8 mouse cellular contexts compared by ENCODE assay signal in the genomic region with DNA sequence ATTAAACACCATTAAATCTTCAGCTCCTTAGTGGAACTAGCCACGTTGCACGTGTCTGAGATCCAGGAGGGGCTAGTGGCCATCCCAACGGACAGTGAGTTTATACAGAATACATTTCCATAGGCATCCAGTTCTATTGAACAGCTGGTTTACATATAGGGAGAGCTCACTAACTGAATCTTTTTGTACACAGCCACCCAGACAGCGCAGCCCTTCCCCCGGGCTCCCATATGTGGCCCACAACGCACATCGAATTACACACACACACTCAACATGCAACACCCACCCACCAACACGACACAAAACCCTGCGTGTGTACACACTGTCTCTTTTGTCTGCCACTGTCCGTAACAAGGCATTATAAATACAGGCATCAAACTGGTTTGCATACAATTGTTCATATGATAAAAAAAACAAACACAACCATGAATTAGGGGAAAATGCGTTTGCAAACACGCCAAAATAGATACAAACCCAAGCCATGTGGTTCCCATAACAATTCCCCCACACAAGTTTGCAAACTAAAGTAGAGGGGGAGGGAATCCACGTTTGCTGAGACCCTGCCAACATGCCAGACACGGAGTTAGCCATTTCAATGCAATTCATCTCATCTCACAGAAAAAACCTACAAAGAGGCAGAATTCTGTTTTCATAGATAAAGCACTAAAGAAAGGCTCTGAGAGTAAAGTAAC. TPM values are rescaled to one million over a fixed set of nuclear protein-coding genes. Genes with fewer than 3 reads are reported as not detected.
DNase-seq lines count a peak whose midpoint lies in the region; ATAC-seq lines count a peak whose summit lies in the region.

No protein-coding gene starts in this region.

- DNase-seq in heart, adult 11 months, result no peak
- DNase-seq in NIH3T3 (ENCODE audit: low read depth), result peak; percentile 77
- DNase-seq in midbrain, embryonic 11.5 days (ENCODE audit: low spot score, missing footprints), result peak; percentile 86
- DNase-seq in urinary bladder, adult 2 months (ENCODE audit: low spot score), result no peak
- DNase-seq in gastrocnemius, postnatal 10 days, result no peak
- DNase-seq in right cerebral cortex, postnatal 14 days, result no peak

- no peaks in the 10 kb centered on the region for H3K9me3 ChIP-seq in heart, embryonic 11.5 days (replicated peaks; ENCODE audit: control insufficient read depth, low read length)
- H3K9me3 ChIP-seq in hindbrain, embryonic 13.5 days, result no peaks in the 10 kb centered on the region
- no peaks in the 10 kb centered on the region for H3K9me3 ChIP-seq in midbrain, embryonic 11.5 days (ENCODE audit: control insufficient read depth, low read length)

- ATAC-seq in heart, embryonic 11.5 days (replicated peaks; ENCODE audit: insufficient number of reproducible peaks, low FRiP score, low TSS enrichment), result no peak
- ATAC-seq in hindbrain, embryonic 13.5 days (ENCODE audit: low FRiP score), result no peak; the same call in 1 of the 2 replicates
- no peak for ATAC-seq in midbrain, embryonic 11.5 days (ENCODE audit: low FRiP score)

- 62% methylated on average over 14 of the region's 14 CpGs for WGBS in heart, embryonic 11.5 days (ENCODE audit: insufficient replicate concordance)
- WGBS in hindbrain, embryonic 13.5 days, result 46% methylated on average over 14 of the region's 14 CpGs
- WGBS in midbrain, embryonic 11.5 days, result 64% methylated on average over 14 of the region's 14 CpGs

- no peak overlapping the region; the same call in 1 of the 2 replicates for H3K9ac ChIP-seq in heart, embryonic 11.5 days (ENCODE audit: low read depth, low read length)
- peak overlapping the region; percentile 65; the same call in 1 of the 2 replicates for H3K9ac ChIP-seq in hindbrain, embryonic 13.5 days
- H3K9ac ChIP-seq in midbrain, embryonic 11.5 days (ENCODE audit: low read length), result peak overlapping the region; percentile 47

- no peaks in the 10 kb centered on the region for H3K36me3 ChIP-seq in heart, embryonic 11.5 days (ENCODE audit: control insufficient read depth, insufficient read depth, low read length)
- H3K36me3 ChIP-seq in hindbrain, embryonic 13.5 days, result no peaks in the 10 kb centered on the region
- H3K36me3 ChIP-seq in midbrain, embryonic 11.5 days (ENCODE audit: control insufficient read depth, insufficient read depth, low read length), result no peaks in the 10 kb centered on the region

- no peaks in the 10 kb centered on the region for H3K27me3 ChIP-seq in heart, embryonic 11.5 days (ENCODE audit: control insufficient read depth, insufficient read depth, low read length)
- no peaks in the 10 kb centered on the region for H3K27me3 ChIP-seq in hindbrain, embryonic 13.5 days
- H3K27me3 ChIP-seq in midbrain, embryonic 11.5 days (ENCODE audit: control insufficient read depth, insufficient read depth, low read length), result peaks cover 3% of the 10 kb centered on the region; the same call in 1 of the 2 replicates

- H3K4me3 ChIP-seq in heart, embryonic 11.5 days (ENCODE audit: low read depth, low read length), result peak overlapping the region; percentile 40; the same call in 1 of the 2 replicates
- H3K4me3 ChIP-seq in hindbrain, embryonic 13.5 days, result peak overlapping the region; percentile 36
- peak overlapping the region; percentile 27 for H3K4me3 ChIP-seq in midbrain, embryonic 11.5 days (ENCODE audit: low read depth, low read length)

- H3K4me2 ChIP-seq in heart, embryonic 11.5 days, result peak overlapping the region; percentile 81
- peak overlapping the region; percentile 62 for H3K4me2 ChIP-seq in hindbrain, embryonic 13.5 days
- peak overlapping the region; percentile 68 for H3K4me2 ChIP-seq in midbrain, embryonic 11.5 days

- no peak overlapping the region for H3K27ac ChIP-seq in heart, embryonic 11.5 days (ENCODE audit: low read depth, low read length)
- H3K27ac ChIP-seq in hindbrain, embryonic 13.5 days, result peak overlapping the region; percentile 75
- H3K27ac ChIP-seq in midbrain, embryonic 11.5 days (ENCODE audit: low read depth, low read length), result no peak overlapping the region

- peaks cover 16% of the 10 kb centered on the region for H3K4me1 ChIP-seq in heart, embryonic 11.5 days (ENCODE audit: control insufficient read depth, insufficient read depth, low read length)
- peaks cover 30% of the 10 kb centered on the region for H3K4me1 ChIP-seq in hindbrain, embryonic 13.5 days (replicated peaks)
- H3K4me1 ChIP-seq in midbrain, embryonic 11.5 days (ENCODE audit: control insufficient read depth, insufficient read depth, low read length), result peaks cover 23% of the 10 kb centered on the region

RNA-seq across cellular contexts. Expression of a gene that starts 3.0 kb away (rescaled TPM):
- polyA plus RNA-seq in heart, embryonic 11.5 days (2014; fragmentation: Nextera tagmentation; extraction: Ambion mirVana), result 12.7 and 13.2 TPM in 2 replicates
- 3.8 TPM in 2 replicates for polyA plus RNA-seq in hindbrain, embryonic 13.5 days (2015; fragmentation: Nextera tagmentation; extraction: Ambion mirVana)
- 17.4 and 18.4 TPM in 2 replicates for polyA plus RNA-seq in midbrain, embryonic 11.5 days (2014; fragmentation: Nextera tagmentation; extraction: Ambion mirVana)
- polyA plus RNA-seq in urinary bladder, adult 2 months (2012; rRNA removed), result 0.41 TPM in 2 replicates
- 1 to 10 TPM in 1 of 2 experiments, under 1 TPM in 1; 0.99 to 1.2 TPM for total RNA-seq in gastrocnemius, postnatal 10 days (2021)

RNA-seq across cellular contexts. Expression of a gene that starts 15.8 kb away (rescaled TPM):
- polyA plus RNA-seq in heart, embryonic 11.5 days (2014; fragmentation: Nextera tagmentation; extraction: Ambion mirVana), result 42.8 and 45.3 TPM in 2 replicates
- polyA plus RNA-seq in hindbrain, embryonic 13.5 days (2015; fragmentation: Nextera tagmentation; extraction: Ambion mirVana), result 82.0 and 85.4 TPM in 2 replicates
- polyA plus RNA-seq in midbrain, embryonic 11.5 days (2014; fragmentation: Nextera tagmentation; extraction: Ambion mirVana), result 25.6 and 31.9 TPM in 2 replicates
- polyA plus RNA-seq in urinary bladder, adult 2 months (2012; rRNA removed), result 58.1 and 75.4 TPM in 2 replicates
- total RNA-seq in gastrocnemius, postnatal 10 days (2021), result 10 to 100 TPM; 68.5 to 86.9 TPM

RNA-seq across cellular contexts. Expression of a gene that starts 22.8 kb away (rescaled TPM):
- polyA plus RNA-seq in heart, embryonic 11.5 days (2014; fragmentation: Nextera tagmentation; extraction: Ambion mirVana), result 0.23 TPM in 1 of 2 replicates, not detected in the other
- polyA plus RNA-seq in hindbrain, embryonic 13.5 days (2015; fragmentation: Nextera tagmentation; extraction: Ambion mirVana), result not detected in 2 replicates
- 0.08 TPM in 1 of 2 replicates, not detected in the other for polyA plus RNA-seq in midbrain, embryonic 11.5 days (2014; fragmentation: Nextera tagmentation; extraction: Ambion mirVana)
- 0.63 and 0.65 TPM in 2 replicates for polyA plus RNA-seq in urinary bladder, adult 2 months (2012; rRNA removed)
- 10 to 100 TPM; 48.7 to 54.4 TPM for total RNA-seq in gastrocnemius, postnatal 10 days (2021)

RNA-seq across cellular contexts. Expression of a gene that starts 39.0 kb away (rescaled TPM):
- 40.1 and 40.5 TPM in 2 replicates for polyA plus RNA-seq in heart, embryonic 11.5 days (2014; fragmentation: Nextera tagmentation; extraction: Ambion mirVana)
- 81.3 and 82.8 TPM in 2 replicates for polyA plus RNA-seq in hindbrain, embryonic 13.5 days (2015; fragmentation: Nextera tagmentation; extraction: Ambion mirVana)
- 54.0 and 55.7 TPM in 2 replicates for polyA plus RNA-seq in midbrain, embryonic 11.5 days (2014; fragmentation: Nextera tagmentation; extraction: Ambion mirVana)
- 50.8 and 57.6 TPM in 2 replicates for polyA plus RNA-seq in urinary bladder, adult 2 months (2012; rRNA removed)
- total RNA-seq in gastrocnemius, postnatal 10 days (2021), result 10 to 100 TPM; 15.7 to 18.9 TPM

RNA-seq across cellular contexts. Expression of a gene that starts 50.7 kb away (rescaled TPM):
- polyA plus RNA-seq in heart, embryonic 11.5 days (2014; fragmentation: Nextera tagmentation; extraction: Ambion mirVana), result 9.9 and 12.0 TPM in 2 replicates
- 29.2 and 29.9 TPM in 2 replicates for polyA plus RNA-seq in hindbrain, embryonic 13.5 days (2015; fragmentation: Nextera tagmentation; extraction: Ambion mirVana)
- polyA plus RNA-seq in midbrain, embryonic 11.5 days (2014; fragmentation: Nextera tagmentation; extraction: Ambion mirVana), result 13.3 and 15.2 TPM in 2 replicates
- polyA plus RNA-seq in urinary bladder, adult 2 months (2012; rRNA removed), result 36.5 and 38.6 TPM in 2 replicates
- total RNA-seq in gastrocnemius, postnatal 10 days (2021), result 10 to 100 TPM; 20.8 to 25.5 TPM

Comparison
In these comparisons a context has a peak if more than half of its experiments do, and no peak if none do; other contexts are left out.
1. DNase-seq: peak in NIH3T3 (single experiment) and midbrain, embryonic 11.5 days (single experiment); none in heart, adult 11 months (single experiment), urinary bladder, adult 2 months (single experiment), gastrocnemius, postnatal 10 days (single experiment) and right cerebral cortex, postnatal 14 days (single experiment).
2. Peak in every context shown above with its lines, with median percentiles within 50 percentile points of each other: H3K4me2 ChIP-seq and H3K4me3 ChIP-seq.